Mouse (Mus musculus): ENCODE measurements at regions not wholly inside any gene's neighbourhood (a gene's known extent, or its start where the extent isn't known, plus 50 kb on each side); places are given as distances from the start of the nearest gene placed in this dataset.
"Not testable (repeated sequence)": the region's sequence is repeated elsewhere in the genome, so short reads cannot be mapped to it uniquely, and the experiment has no call there.

- Histone ChIP-seq H3K27me3 (replicated peaks) (no peaks in the 10 kb centered on the region), H3K36me3 (no peaks in the 10 kb centered on the region), H3K4me3 (no peak overlapping the region), H3K27ac (no peak overlapping the region), H3K9me3 (no peaks in the 10 kb centered on the region), H3K4me1 (peaks cover 15% of the 10 kb centered on the region; the same call in 1 of the 2 replicates), H3K4me2 (replicated peaks) (no peak overlapping the region), H3K9ac (no peak overlapping the region)
- ATAC-seq (ENCODE audit: low FRiP score, low read depth), result no peak
- WGBS, result 52% methylated on average over 10 of the region's 10 CpGs
Observed at GRCm38 (mm10) chr12:79984025-79984790, 128.6 kb downstream of the Zfp36l1 start.

- WGBS, result 83% methylated on average over 6 of the region's 6 CpGs
- no peak overlapping the region for H3K4me2 ChIP-seq (replicated peaks)
- no peaks in the 10 kb centered on the region for H3K9me3 ChIP-seq
- H3K27ac ChIP-seq, result no peak overlapping the region
- H3K9ac ChIP-seq, result no peak overlapping the region
- H3K4me3 ChIP-seq, result no peak overlapping the region
- ATAC-seq (ENCODE audit: low FRiP score, low read depth), result no peak
- no peaks in the 10 kb centered on the region for H3K36me3 ChIP-seq
- 0 out of 2 replicates have a peak, but pooled peaks cover 11% of the 10 kb centered on the region for H3K4me1 ChIP-seq
- no peaks in the 10 kb centered on the region for H3K27me3 ChIP-seq (replicated peaks)
Observed at GRCm38 (mm10) chr12:79983232-79983631, 129.6 kb downstream of the Zfp36l1 start.

DNA sequence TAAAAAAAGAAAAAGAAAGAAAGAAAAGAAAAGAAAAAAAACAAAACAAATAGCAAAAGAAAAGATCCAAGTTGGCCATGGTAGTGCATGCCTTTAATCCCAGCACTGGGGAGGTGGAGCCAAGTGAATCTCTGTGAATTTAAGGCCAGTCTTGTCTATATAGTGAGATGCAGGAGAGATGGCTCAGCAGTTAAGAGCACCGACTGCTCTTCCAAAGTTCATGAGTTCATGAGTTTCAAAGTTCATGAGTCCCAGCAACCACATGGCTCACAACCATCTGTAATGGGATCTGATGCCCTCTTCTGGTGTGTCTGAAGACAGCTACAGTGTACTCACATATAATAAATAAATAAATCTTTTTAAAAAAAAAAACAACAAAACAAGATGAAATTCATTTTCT lies 130.3 kb downstream of the Zfp36l1 start:
- not testable (repeated sequence) for H3K27ac ChIP-seq; H3K9me3 ChIP-seq; H3K27me3 ChIP-seq (replicated peaks); H3K9ac ChIP-seq; H3K4me3 ChIP-seq; ATAC-seq (ENCODE audit: low FRiP score, low read depth); H3K36me3 ChIP-seq; H3K4me2 ChIP-seq (replicated peaks)
- WGBS, result 71% methylated on average over 1 of the region's 1 CpGs
- H3K4me1 ChIP-seq, result 0 out of 2 replicates have a peak, but pooled peaks cover 11% of the 10 kb centered on the region

GRCm38 (mm10) chr12:79980711-79981110 lies 132.1 kb downstream of the Zfp36l1 start:
- Histone ChIP-seq H3K27me3 (replicated peaks) (no peaks in the 10 kb centered on the region), H3K27ac (no peak overlapping the region), H3K4me2 (replicated peaks) (no peak overlapping the region), H3K4me1 (peaks cover 5% of the 10 kb centered on the region; the same call in 1 of the 2 replicates), H3K4me3 (no peak overlapping the region), H3K9ac (no peak overlapping the region), H3K36me3 (no peaks in the 10 kb centered on the region), H3K9me3 (no peaks in the 10 kb centered on the region)
- ATAC-seq (ENCODE audit: low FRiP score, low read depth), result no peak
- WGBS, result 88% methylated on average over 4 of the region's 4 CpGs

DNA sequence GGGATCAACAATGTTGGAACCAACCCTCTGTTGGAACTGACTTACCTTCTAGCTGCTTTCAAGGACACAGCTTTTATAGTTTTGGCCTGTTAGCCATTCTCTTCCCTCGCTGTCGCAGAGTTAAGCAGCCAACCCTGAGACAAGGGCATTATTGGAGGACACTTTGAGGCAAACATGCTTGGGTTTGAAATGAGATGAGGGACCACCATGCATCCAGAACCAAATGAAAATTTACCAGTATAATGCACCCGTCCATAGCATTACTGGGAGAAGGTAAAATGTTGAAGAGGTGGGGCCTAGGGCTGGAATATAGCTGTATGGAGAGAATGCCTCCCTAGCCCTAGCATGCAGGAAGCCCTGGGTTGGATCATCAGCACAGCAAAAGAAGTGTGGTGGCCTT lies 135.7 kb downstream of the Zfp36l1 start:
- Histone ChIP-seq H3K36me3 (no peaks in the 10 kb centered on the region), H3K4me2 (replicated peaks) (no peak overlapping the region), H3K9ac (no peak overlapping the region), H3K27ac (no peak overlapping the region), H3K9me3 (no peaks in the 10 kb centered on the region), H3K4me3 (no peak overlapping the region), H3K4me1 (peaks cover 14% of the 10 kb centered on the region), H3K27me3 (replicated peaks) (no peaks in the 10 kb centered on the region)
- 95% methylated on average over 3 of the region's 3 CpGs for WGBS
- ATAC-seq (ENCODE audit: low FRiP score, low read depth), result no peak

DNA sequence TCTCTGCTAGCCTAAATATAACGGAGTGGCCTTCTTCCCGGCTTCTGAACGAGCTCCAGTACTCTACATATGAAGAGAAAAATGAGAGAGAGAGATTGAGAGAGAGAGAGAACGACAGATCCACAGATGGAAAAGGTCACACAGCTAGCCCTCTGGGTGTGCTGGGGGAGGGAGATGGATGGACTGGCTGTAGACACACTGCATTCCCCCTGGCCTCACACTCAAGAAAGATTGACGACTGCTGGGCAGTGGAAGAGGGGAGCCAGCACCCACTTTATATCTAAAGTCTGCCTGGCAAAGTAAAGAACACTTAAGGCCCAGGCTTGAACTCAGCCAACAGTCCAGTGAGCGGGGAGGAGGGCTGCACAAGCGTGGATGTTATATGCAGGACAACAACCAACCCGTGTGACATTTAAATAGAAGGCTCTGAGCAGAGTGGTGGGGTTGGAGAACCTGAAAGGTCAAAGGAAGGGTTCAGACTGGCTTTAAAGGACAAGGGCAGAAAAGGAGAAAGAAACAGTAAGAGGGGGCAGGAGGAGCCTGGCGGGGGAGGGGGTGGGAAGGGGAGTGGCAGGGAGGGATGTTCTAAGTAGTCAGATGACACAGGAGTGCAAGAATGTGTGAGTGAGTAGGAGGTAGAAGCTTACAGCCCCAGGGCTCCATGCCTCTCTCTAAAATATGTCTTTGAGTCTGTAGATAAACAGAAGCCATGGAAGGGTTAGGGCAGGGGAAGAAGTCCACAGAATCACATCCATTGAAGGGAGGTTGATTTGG lies 137.2 kb downstream of the Zfp36l1 start:
- ATAC-seq (ENCODE audit: low FRiP score, low read depth), result no peak
- Histone ChIP-seq H3K4me2 (replicated peaks) (no peak overlapping the region), H3K4me3 (no peak overlapping the region), H3K36me3 (no peaks in the 10 kb centered on the region), H3K4me1 (peaks cover 24% of the 10 kb centered on the region), H3K27ac (no peak overlapping the region), H3K9ac (no peak overlapping the region), H3K9me3 (no peaks in the 10 kb centered on the region), H3K27me3 (replicated peaks) (no peaks in the 10 kb centered on the region)
- 57% methylated on average over 9 of the region's 9 CpGs for WGBS

- no peaks in the 10 kb centered on the region for H3K9me3 ChIP-seq
- H3K9ac ChIP-seq, result no peak overlapping the region
- H3K4me2 ChIP-seq (replicated peaks), result no peak overlapping the region
- H3K4me1 ChIP-seq, result peaks cover 30% of the 10 kb centered on the region
- no peak for ATAC-seq (ENCODE audit: low FRiP score, low read depth)
- no peak overlapping the region for H3K27ac ChIP-seq
- H3K27me3 ChIP-seq (replicated peaks), result no peaks in the 10 kb centered on the region
- WGBS, result 67% methylated on average over 6 of the region's 6 CpGs
- no peaks in the 10 kb centered on the region for H3K36me3 ChIP-seq
- H3K4me3 ChIP-seq, result no peak overlapping the region
Observed at GRCm38 (mm10) chr12:79975050-79975449, 137.8 kb downstream of the Zfp36l1 start.

DNA sequence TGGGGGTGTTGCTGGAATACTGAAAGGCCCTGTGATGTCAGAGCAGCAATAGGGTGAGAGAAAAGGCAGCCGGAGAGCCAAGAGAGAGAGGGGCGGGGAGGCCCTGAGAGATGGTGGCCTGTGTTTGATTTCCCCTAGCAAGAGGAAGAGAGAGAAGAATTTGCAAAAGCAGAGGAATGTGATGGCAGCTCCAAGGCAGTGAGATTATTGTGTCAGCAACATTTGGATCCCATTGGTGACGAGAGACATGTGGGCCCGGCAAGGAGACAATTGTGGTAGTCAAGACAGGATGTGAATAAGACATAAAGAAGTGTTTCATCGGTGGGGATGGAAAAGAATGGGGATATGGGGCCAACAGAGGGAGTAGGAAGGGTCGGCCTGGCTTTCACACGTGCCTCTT lies 138.3 kb downstream of the Zfp36l1 start:
- H3K9me3 ChIP-seq, result no peaks in the 10 kb centered on the region
- ATAC-seq (ENCODE audit: low FRiP score, low read depth), result no peak
- no peak overlapping the region for H3K27ac ChIP-seq
- H3K27me3 ChIP-seq (replicated peaks), result no peaks in the 10 kb centered on the region
- no peak overlapping the region for H3K4me2 ChIP-seq (replicated peaks)
- peaks cover 36% of the 10 kb centered on the region for H3K4me1 ChIP-seq
- no peak overlapping the region for H3K4me3 ChIP-seq
- no peak overlapping the region for H3K9ac ChIP-seq
- 48% methylated on average over 7 of the region's 7 CpGs for WGBS
- no peaks in the 10 kb centered on the region for H3K36me3 ChIP-seq

GRCm38 (mm10) chr12:79973566-79974230 lies 139.1 kb downstream of the Zfp36l1 start:
- H3K4me3 ChIP-seq, result no peak overlapping the region
- whole genome bisulfite sequencing, result 82% methylated on average over 7 of the region's 7 CpGs
- no peaks in the 10 kb centered on the region for H3K36me3 ChIP-seq
- no peaks in the 10 kb centered on the region for H3K27me3 ChIP-seq (replicated peaks)
- H3K4me1 ChIP-seq, result peaks cover 44% of the 10 kb centered on the region
- H3K9me3 ChIP-seq, result no peaks in the 10 kb centered on the region
- no peak overlapping the region for H3K27ac ChIP-seq
- H3K9ac ChIP-seq, result no peak overlapping the region
- no peak overlapping the region for H3K4me2 ChIP-seq (replicated peaks)
- no peak for ATAC-seq (ENCODE audit: low FRiP score, low read depth)

- Histone ChIP-seq H3K4me3 (no peak overlapping the region), H3K9ac (no peak overlapping the region), H3K4me1 (peaks cover 53% of the 10 kb centered on the region), H3K9me3 (no peaks in the 10 kb centered on the region), H3K27ac (peak overlapping the region; percentile 74; the same call in 1 of the 2 replicates), H3K36me3 (no peaks in the 10 kb centered on the region), H3K27me3 (replicated peaks) (no peaks in the 10 kb centered on the region), H3K4me2 (replicated peaks) (no peak overlapping the region)
- no peak; the same call in 1 of the 2 replicates for ATAC-seq (ENCODE audit: low FRiP score, low read depth)
- 62% methylated on average over 5 of the region's 5 CpGs for WGBS
Observed at GRCm38 (mm10) chr12:79970981-79971390, 141.8 kb downstream of the Zfp36l1 start.

DNA sequence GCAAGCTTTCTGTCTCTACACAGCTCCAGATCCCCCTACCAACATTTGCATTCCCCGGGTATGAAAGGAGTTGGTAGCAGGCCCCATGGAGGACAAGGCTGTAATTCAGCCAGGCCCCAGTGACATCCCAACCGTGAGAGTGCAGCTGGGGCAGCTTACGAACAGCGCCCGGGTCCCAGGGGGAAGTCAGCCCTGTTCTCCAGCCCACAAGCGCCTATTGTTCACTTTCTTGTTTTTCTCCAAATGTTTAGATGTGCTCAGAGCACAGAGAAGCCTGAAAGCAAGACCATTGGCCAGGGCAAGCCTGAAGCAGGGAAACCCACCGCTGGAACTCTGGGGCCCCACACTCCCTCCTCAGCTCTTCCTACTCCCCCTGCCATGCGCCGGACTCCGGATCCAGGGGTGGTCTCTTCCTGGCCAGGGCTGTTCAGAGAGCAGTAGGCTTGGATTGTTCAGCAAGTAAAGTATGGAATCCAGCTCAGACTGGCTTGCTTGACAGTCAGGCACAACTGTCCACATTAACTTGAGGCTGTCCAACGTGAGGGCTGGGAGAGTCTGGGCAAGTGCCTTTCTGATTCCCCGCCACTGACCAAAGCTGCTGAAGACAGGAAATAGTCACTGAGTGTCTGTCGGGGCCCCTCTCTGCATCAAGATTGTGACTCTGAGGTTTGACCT lies 142.4 kb downstream of the Zfp36l1 start:
- Histone ChIP-seq H3K4me1 (peaks cover 54% of the 10 kb centered on the region), H3K4me3 (no peak overlapping the region), H3K27me3 (replicated peaks) (no peaks in the 10 kb centered on the region), H3K9ac (no peak overlapping the region), H3K4me2 (replicated peaks) (peak overlapping the region; percentile 33), H3K36me3 (no peaks in the 10 kb centered on the region), H3K27ac (peak overlapping the region; percentile 74), H3K9me3 (no peaks in the 10 kb centered on the region)
- ATAC-seq (ENCODE audit: low FRiP score, low read depth), result peak; percentile 66
- WGBS, result 17% methylated on average over 13 of the region's 13 CpGs

All from neural tube, embryonic 12.5 days (tissue).